Mouse (Mus musculus) kidney, adult 18-20 months (tissue): ENCODE data around the gene Tnfrsf12a.

Source experiments
- DNase-seq: peaks from one replicate; pipeline ENCODE4 v3.0.0; 2021

Tnfrsf12a gene

GRCm38 (mm10) chr17:23631241-23631640, 46.0 kb downstream of the Tnfrsf12a start:
- DNase-seq = no peak

DNA sequence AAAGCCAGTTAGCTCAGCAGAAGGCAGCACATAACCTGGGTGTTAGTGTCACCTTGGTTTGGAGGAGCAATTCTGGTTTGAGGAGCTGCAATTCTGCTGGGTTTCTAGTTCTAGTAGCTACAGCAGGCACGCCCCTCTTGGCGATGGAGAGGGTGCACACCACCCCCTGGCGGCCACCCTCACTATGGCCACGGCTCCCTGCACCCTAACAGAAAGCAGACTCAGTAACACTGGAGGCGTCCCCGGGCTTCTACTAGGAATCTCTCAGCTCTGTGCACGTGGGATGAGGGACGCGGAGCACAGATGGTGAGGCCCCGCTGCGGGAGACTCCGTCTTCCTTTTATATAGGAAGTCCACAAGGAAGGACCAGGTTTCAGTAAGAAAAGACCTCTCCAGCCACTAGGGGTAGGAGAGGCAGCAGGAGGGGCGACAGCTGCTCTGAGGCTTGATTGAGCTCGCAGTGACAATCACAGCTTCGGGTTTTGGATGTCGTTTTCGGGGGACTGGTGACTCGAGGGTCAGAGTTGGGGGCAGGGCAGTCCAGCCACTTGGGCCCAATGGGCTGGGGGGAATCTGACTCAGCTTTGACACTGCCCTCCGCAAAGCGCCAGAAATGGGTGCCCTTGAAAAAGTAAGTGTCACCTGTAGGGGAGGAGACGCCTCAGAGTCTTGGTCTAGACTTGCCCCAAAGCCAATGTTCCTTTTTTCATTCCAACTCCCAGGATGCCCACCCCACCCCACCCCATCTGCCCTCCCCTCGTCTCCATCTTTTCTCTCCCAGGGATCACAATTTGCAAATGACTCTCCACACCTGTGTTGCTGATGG, 46.9 kb downstream of the Tnfrsf12a start:
- peak; percentile 76 for DNase-seq

- no peak for DNase-seq
Observed at GRCm38 (mm10) chr17:23627813-23628212, 49.5 kb downstream of the Tnfrsf12a start.
